Mouse (Mus musculus) urinary bladder, postnatal 14 days (tissue): Measurements from ENCODE around the gene Actr1a.

Source experiments
- DNase-seq: peaks from one replicate; pipeline ENCODE4 v3.0.0; 2021; ENCODE audit warnings: low spot score

Gene Actr1a

GRCm38 (mm10) chr19:46395109-46396009 is at the start of gene Actr1a:
TSS of gene Actr1a (minus strand) at chr19:46395748.
- peak; percentile 97 for DNase-seq

GRCm38 (mm10) chr19:46444209-46444608 is 48.7 kb upstream of the Actr1a start:
- peak; percentile 80 for DNase-seq

- DNase-seq, result no peak
Observed at GRCm38 (mm10) chr19:46443509-46443908, 48.0 kb upstream of the Actr1a start.

- DNase-seq, result no peak
Observed at GRCm38 (mm10) chr19:46435492-46435891, 39.9 kb upstream of the Actr1a start.

GRCm38 (mm10) chr19:46434591-46434990 is 39.0 kb upstream of the Actr1a start:
- DNase-seq, result no peak

- DNase-seq, result no peak
Observed at GRCm38 (mm10) chr19:46434148-46434547, 38.6 kb upstream of the Actr1a start.

GRCm38 (mm10) chr19:46433712-46434111 is 38.2 kb upstream of the Actr1a start:
- DNase-seq, result no peak

- DNase-seq, result no peak
Observed at GRCm38 (mm10) chr19:46429250-46429649, 33.7 kb upstream of the Actr1a start.

- no peak for DNase-seq
Observed at GRCm38 (mm10) chr19:46426488-46426887, 30.9 kb upstream of the Actr1a start.

- no peak for DNase-seq
Observed at GRCm38 (mm10) chr19:46425266-46425665, 29.7 kb upstream of the Actr1a start.

- no peak for DNase-seq
Observed at GRCm38 (mm10) chr19:46422384-46423338, 27.1 kb upstream of the Actr1a start.

GRCm38 (mm10) chr19:46420410-46420809 is 24.9 kb upstream of the Actr1a start:
- DNase-seq, result no peak

- DNase-seq, result no peak
Observed at GRCm38 (mm10) chr19:46418051-46418450, 22.5 kb upstream of the Actr1a start.

GRCm38 (mm10) chr19:46416276-46416675 is 20.7 kb upstream of the Actr1a start:
- DNase-seq, result no peak

- no peak for DNase-seq
Observed at GRCm38 (mm10) chr19:46414486-46414885, 18.9 kb upstream of the Actr1a start.

GRCm38 (mm10) chr19:46413969-46414368 is 18.4 kb upstream of the Actr1a start:
- DNase-seq, result no peak

GRCm38 (mm10) chr19:46412056-46412805 is 16.7 kb upstream of the Actr1a start:
- DNase-seq, result no peak

GRCm38 (mm10) chr19:46409506-46409905 is 14.0 kb upstream of the Actr1a start:
- no peak for DNase-seq

- no peak for DNase-seq
Observed at GRCm38 (mm10) chr19:46406592-46407386, 11.2 kb upstream of the Actr1a start.

GRCm38 (mm10) chr19:46404030-46404429 is 8.5 kb upstream of the Actr1a start:
- DNase-seq, result no peak

GRCm38 (mm10) chr19:46400558-46400957 is 5.0 kb upstream of the Actr1a start:
- no peak for DNase-seq
